Mouse (Mus musculus): Measurements from ENCODE around the gene Mroh2a. TPM values are rescaled to one million over a fixed set of nuclear protein-coding genes. Genes with fewer than 3 reads are reported as not detected.

Gene Mroh2a
- polyA plus RNA-seq (2021; fragmentation: Nextera tagmentation): 0.21 and 0.22 TPM in 2 replicates
- long read RNA-seq, experiment 1, partial matches to known transcripts: 1 of 1 reads
- long read RNA-seq, experiment 1, other reads (novel, unspliced or antisense): 0 of 1 reads
- long read RNA-seq, experiment 2: 0 reads

DNA sequence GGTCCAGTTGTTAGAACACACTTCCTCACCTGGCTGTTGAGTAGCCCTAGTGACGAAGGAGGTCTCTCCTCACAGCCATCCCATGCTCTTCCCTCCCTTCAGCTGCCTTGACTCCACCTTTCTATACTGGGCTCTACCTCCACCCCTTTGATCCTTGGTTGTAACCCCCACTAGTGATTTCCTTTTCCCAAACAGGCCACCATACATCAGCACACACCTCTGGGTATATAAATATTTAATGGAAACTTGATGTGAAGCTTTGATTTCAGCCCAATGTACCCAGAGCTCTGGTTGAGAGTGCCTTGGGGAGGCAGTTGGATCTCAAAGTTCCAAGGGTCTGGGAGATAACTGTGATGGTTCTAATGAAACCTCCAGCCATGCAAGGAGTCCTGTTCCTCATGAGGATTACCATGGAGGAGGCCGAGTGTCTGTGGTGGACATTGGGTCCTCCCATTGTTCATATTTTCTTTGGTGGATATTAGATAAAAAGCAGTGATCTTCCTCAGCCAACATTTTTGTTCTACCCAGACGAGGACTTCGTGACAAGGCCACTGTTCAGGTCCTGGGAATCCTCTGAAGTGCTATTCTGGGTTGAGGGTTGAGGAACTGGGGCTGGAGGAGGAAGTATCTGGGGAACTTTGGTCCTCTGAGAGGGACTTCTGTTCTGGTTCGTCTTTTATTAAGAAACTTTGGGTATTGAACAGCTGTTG, at the start of gene Mroh2a:
Mroh2a (plus strand) TSS at position 317 of the 710 bp plus-strand sequence.

DNA sequence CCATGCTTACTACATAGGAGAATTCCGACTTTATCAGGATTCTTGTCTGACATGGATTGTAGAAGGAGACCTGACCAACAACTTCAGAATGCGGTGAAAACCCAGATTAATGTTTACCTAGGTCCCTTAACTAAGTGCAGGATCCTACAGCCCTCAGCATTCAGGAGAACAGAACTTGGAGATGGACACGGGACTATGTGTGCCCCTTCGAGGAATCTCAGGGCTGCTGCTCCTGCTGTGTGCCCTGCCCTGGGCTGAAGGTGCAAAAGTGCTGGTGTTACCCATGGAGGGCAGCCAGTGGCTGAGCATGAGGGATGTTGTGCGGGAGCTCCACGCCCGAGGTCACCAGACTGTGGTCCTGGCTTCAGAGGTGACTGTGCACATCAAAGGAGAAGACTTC, 26.3 kb upstream of the Mroh2a start, which contains the start of gene Ugt1a2:
Ugt1a2 (plus strand) TSS at position 146 of the 400 bp plus-strand sequence.

DNA sequence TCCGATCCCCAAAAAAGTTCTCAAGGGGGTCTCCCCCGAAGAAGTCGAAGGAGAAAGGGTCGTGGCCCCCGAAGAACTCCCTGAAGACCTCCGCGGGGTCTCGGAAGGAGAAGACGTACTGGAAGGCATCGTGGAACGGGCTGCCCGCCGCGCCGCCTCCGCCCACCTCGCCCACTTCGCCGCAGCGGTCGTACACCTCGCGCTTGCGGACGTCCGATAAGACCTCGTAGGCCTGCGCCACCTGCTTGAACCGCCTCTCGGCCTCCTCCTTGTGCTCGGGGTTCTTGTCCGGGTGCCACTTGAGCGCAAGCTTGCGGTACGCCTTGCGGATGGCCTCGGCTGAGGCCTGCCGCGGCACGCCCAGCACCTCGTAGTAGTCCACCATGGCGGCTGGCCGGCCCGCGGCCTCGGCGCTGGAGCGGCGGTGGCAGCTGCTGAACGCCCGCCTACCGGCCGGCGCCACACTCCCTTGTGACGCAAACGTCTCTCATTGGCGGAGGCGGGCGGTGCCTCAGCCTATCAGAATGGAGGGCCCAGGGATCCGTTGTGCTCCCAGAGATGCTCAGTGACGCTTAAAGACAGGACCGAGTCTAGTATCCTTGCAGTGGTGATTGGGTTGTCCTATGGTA, 21.4 kb upstream of the Mroh2a start, which contains the start of gene Dnajb3:
Dnajb3 (minus strand) TSS at position 489 of the 629 bp plus-strand sequence.

DNA sequence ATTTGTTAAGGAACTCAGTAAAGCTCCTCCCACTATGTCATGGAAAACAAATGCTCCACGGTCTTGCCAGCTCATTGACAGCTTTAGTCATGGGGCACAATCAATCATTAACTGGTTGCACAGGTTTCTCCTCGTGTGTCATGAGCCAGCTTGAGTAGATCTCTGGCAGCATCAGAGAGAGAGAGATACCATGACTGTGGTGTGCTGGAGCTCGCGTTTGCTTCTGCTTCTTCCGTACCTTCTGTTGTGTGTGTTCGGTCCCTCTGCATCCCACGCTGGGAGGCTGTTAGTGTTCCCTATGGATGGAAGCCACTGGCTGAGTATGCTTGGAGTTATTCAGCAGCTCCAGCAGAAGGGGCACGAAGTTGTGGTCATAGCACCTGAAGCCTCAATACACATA, 15.0 kb upstream of the Mroh2a start, which contains the start of gene Ugt1a1:
Ugt1a1 (plus strand) TSS at position 148 of the 400 bp plus-strand sequence.

DNA sequence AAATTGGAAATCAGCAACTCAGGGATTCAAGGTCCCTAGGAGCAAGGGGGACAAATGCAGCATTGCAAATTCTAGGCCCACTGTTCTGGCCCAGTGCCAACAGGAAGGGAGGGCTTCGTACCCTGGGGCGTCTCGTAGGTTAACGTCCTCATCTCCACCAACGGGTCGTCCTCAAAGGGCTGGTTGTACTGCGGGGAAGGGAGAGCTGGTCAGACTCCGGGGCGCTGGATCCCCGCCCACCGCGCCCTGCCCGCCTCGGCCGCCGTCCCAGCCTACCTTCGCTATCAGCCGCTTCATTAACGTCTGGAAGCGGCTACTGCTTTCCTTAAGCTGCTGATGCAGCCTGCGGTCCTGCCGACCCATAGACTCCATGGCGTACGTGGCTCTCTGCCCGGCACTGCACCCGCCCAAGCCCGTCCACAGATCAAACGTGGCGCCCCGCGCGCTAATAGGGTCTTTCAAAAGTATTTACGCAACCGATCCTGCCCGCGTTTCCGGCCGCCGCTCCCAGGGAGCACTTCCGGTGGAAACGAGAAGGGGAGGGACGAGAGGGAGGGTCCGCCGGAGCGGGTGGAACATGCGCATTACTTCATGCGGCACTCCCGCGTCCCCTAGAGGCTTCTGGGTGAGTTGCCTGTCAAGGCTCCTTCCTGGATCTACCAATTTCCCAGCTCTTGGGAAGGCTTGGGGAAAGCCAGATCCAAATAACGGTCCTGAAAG, 50.5 kb downstream of the Mroh2a start, which contains the start of the genes Hjurp and Trpm8:
Hjurp (minus strand) TSS at position 536 of the 720 bp plus-strand sequence.
Trpm8 (plus strand) TSS at position 564 of the 720 bp plus-strand sequence.

Other genes starting within 250 kb of the Mroh2a start
- 2.2 TPM in 2 replicates for gene Usp40, start 218.4 kb upstream of the Mroh2a start, polyA plus RNA-seq (2021; fragmentation: Nextera tagmentation)
- gene Ugt1a10, start 171.6 kb upstream of the Mroh2a start, polyA plus RNA-seq (2021; fragmentation: Nextera tagmentation): not detected in 2 replicates
- not detected in 2 replicates for gene Ugt1a9, start 156.2 kb upstream of the Mroh2a start, polyA plus RNA-seq (2021; fragmentation: Nextera tagmentation)
- gene Ugt1a8, start 139.2 kb upstream of the Mroh2a start, polyA plus RNA-seq (2021; fragmentation: Nextera tagmentation): not detected in 2 replicates
- 0.77 and 1.0 TPM in 2 replicates for gene Ugt1a7c, start 131.9 kb upstream of the Mroh2a start, polyA plus RNA-seq (2021; fragmentation: Nextera tagmentation)
- gene Ugt1a6b, start 123.7 kb upstream of the Mroh2a start, polyA plus RNA-seq (2021; fragmentation: Nextera tagmentation): not detected in 2 replicates
- gene Ugt1a6a, start 92.2 kb upstream of the Mroh2a start, polyA plus RNA-seq (2021; fragmentation: Nextera tagmentation): 2.2 and 3.1 TPM in 2 replicates
- not detected in 2 replicates for gene Ugt1a5, start 61.0 kb upstream of the Mroh2a start, polyA plus RNA-seq (2021; fragmentation: Nextera tagmentation)
- not detected in 2 replicates for gene Ugt1a2, start 26.4 kb upstream of the Mroh2a start, polyA plus RNA-seq (2021; fragmentation: Nextera tagmentation)
- 4.3 and 5.6 TPM in 2 replicates for gene Dnajb3, start 21.2 kb upstream of the Mroh2a start, polyA plus RNA-seq (2021; fragmentation: Nextera tagmentation)
- gene Ugt1a1, start 15.0 kb upstream of the Mroh2a start, polyA plus RNA-seq (2021; fragmentation: Nextera tagmentation): not detected in 2 replicates
- gene Hjurp, start 50.6 kb downstream of the Mroh2a start, polyA plus RNA-seq (2021; fragmentation: Nextera tagmentation): 8.2 and 10.4 TPM in 2 replicates
- not detected in 2 replicates for gene Trpm8, start 50.7 kb downstream of the Mroh2a start, polyA plus RNA-seq (2021; fragmentation: Nextera tagmentation)
- 0.29 and 0.50 TPM in 2 replicates for gene Spp2, start 180.0 kb downstream of the Mroh2a start, polyA plus RNA-seq (2021; fragmentation: Nextera tagmentation)

Data from left cerebral cortex, adult 6 months (tissue).